Mouse (Mus musculus): Measurements from ENCODE around the gene Rpsa.

DNA sequence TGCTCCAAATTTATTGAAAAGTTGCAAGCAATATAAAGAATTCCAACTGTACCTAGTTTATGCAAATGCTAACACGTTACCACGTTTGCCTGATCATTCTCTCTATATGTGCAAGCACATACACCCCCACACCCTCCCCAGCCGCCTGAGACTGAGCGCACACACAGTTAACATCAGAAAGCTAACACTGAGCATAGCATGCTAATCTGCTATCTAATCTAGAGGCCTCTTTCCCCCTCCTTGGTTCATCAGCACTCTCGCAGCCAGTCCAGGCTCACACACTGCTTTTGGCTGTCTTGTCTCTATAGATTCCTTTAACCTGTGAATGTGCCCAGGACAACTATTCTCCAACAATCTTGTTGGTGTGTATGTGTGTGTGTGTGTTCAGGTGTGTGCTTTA, 23.7 kb downstream of the Rpsa start:
- TF ChIP-seq CTCF (conservative IDR thresholded peaks at IDR 0.05; ENCODE audit: low read length) (no peak), POU5F1 (IDR thresholded peaks at IDR 0.05; ENCODE audit: borderline replicate concordance, low read length) (no peak), NANOG (IDR thresholded peaks at IDR 0.05; ENCODE audit: borderline replicate concordance, low read length) (no peak)
